Mouse (Mus musculus): ENCODE data around the gene Myzap.

DNA sequence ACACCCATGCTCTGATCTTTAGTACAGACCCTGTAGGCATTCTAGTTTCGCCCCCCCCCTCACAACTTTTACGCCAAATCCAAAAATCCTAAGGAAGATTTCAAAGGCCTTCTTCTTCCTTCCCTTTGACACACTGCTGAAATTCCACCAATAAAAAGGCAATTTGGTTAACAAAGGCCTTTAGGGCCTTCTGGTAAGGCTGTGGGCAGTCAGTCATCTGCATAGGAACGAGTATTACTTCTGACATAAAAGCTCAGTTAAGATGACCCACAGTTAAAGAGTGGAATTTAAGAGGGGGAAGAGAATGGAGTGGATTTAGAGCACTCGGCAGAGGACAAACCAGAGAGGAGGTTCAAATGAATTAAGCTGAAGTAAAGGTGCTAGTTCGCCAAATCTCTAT is 98.4 kb downstream of the Myzap start:
- TF ChIP-seq POLR2A (IDR thresholded peaks at IDR 0.05; ENCODE audit: extremely low read depth, insufficient read depth, low read length), result no peak
- no peak for TF ChIP-seq CTCF (IDR thresholded peaks at IDR 0.05; ENCODE audit: extremely low read depth, insufficient read depth, low read length)

Data from cortical plate, adult 2 months (tissue).